Mouse (Mus musculus) C2C12 (cell line): ENCODE measurements around the gene Abca7. TPM values are rescaled to one million over a fixed set of nuclear protein-coding genes. Genes with fewer than 3 reads are reported as not detected.
"Not testable (repeated sequence)": the region's sequence is repeated elsewhere in the genome, so short reads cannot be mapped to it uniquely, and the experiment has no call there.

Source experiments
- H3K27me3 ChIP-seq: one replicate; pipeline ENCODE4 v1.6.1; 2011; ENCODE audit not compliant: control insufficient read depth, insufficient read depth, insufficient read length
- H3K36me3 ChIP-seq: one replicate; pipeline ENCODE4 v1.6.1; 2011; ENCODE audit not compliant: control insufficient read depth, insufficient read depth
- H3K4me3 ChIP-seq: one replicate; pipeline ENCODE4 v1.5.1; 2011; ENCODE audit warnings: mild to moderate bottlenecking, control low read depth; ENCODE audit not compliant: poor library complexity, insufficient read depth, severe bottlenecking
- H3K79me2 ChIP-seq: one replicate; pipeline ENCODE4 v1.6.1; 2011; ENCODE audit not compliant: control insufficient read depth, insufficient read depth
- H3K79me3 ChIP-seq: one replicate; pipeline ENCODE4 v1.6.1; 2011; ENCODE audit warnings: low read depth, control low read depth
- H3ac ChIP-seq: one replicate; pipeline ENCODE3; 2011; ENCODE audit warnings: low read depth; ENCODE audit not compliant: control insufficient read depth, insufficient read length
- CEBPB ChIP-seq: IDR thresholded peaks from one replicate; pipeline ENCODE4 v1.6.1; 2011; ENCODE audit warnings: low read depth, mild to moderate bottlenecking, control low read depth, moderate library complexity
- CTCF ChIP-seq: IDR thresholded peaks from one replicate; pipeline ENCODE4 v1.5.1; 2011; ENCODE audit not compliant: control insufficient read depth, insufficient read depth, insufficient read length
- FOSL1 ChIP-seq: IDR thresholded peaks from one replicate; pipeline ENCODE4 v1.8.0; 2011; ENCODE audit warnings: mild to moderate bottlenecking, low read length; ENCODE audit not compliant: poor library complexity, insufficient read depth, severe bottlenecking
- MAX ChIP-seq: IDR thresholded peaks from one replicate; pipeline ENCODE4 v1.6.1; 2011; ENCODE audit warnings: mild to moderate bottlenecking, control low read depth
- MYOD1 ChIP-seq: IDR thresholded peaks from one replicate; pipeline ENCODE4 v1.6.1; 2011; ENCODE audit warnings: low read depth; ENCODE audit not compliant: control insufficient read depth, insufficient read length
- MYOG ChIP-seq: IDR thresholded peaks from one replicate; pipeline ENCODE4 v1.6.1; 2011; ENCODE audit not compliant: control insufficient read depth, insufficient read length; ENCODE audit errors: extremely low read depth
- USF1 ChIP-seq: IDR thresholded peaks from one replicate; pipeline ENCODE4 v1.6.1; 2011; ENCODE audit warnings: low read depth, mild to moderate bottlenecking, control low read depth, moderate library complexity
- polyA plus RNA-seq: library from polyadenylated mRNA; unstranded; fragments of >200 nt; fragmentation: generic; extraction: Trizol; gene quantifications from one replicate; pipeline ENCODE4 v1.2.1, GENCODE M21; 2012; ENCODE audit warnings: missing spikeins

Gene Abca7
- polyA plus RNA-seq, 1 experiment = 10.7 TPM

DNA sequence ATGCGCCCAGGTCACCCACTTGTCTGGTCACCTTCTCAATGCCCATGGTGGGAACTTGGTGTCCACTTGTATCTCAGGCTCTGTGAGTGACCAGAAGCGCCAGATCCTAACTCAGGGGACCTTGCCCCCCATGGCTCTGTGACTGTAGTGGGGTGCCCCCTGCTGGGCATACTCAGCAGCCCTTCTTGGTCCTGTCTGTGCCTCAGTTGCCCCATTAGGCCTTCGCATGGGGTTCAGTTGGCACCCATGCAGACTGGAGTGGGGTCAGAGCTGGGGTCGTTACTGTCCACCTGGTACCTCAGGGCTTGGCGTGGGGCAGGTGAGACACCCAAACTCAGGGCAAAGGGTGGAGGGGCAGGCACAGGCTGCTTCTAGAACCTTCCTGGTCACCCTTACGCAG is 42.3 kb upstream of the Abca7 start:
- Histone ChIP-seq H3K27me3 (no peaks in the 10 kb centered on the region), H3ac (no peak overlapping the region), H3K79me2 (no peaks in the 10 kb centered on the region), H3K36me3 (no peaks in the 10 kb centered on the region), H3K4me3 (no peak overlapping the region), H3K79me3 (no peaks in the 10 kb centered on the region)
- TF ChIP-seq CTCF = peak; percentile 73
- no peak for TF ChIP-seq MYOD1

DNA sequence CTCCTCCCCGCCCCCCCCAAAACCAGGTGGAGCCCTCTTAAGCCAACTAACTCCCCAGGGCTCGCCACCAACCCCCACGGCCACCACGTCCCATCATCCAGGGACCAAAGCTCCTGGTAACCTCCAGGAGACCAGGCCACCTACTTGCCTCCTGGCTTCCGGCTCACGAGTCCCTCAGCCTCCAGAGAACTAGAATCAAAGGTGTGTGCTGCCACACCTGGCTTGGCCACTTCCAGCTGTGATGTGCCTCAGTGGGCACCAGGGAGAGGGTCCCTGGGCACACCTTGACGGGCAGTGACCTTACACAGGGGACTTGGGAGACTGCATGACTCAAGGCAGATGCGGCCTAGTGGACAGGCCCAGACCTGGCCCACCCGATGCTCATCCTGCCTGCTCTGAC is 40.6 kb upstream of the Abca7 start:
- Histone ChIP-seq H3K27me3 (no peaks in the 10 kb centered on the region), H3K79me2 (peaks cover 8% of the 10 kb centered on the region), H3K36me3 (no peaks in the 10 kb centered on the region), H3K4me3 (no peak overlapping the region), H3K79me3 (peaks cover 7% of the 10 kb centered on the region), H3ac (no peak overlapping the region)
- no peak for TF ChIP-seq CTCF
- TF ChIP-seq MYOG = no peak
- no peak for TF ChIP-seq MYOD1
- no peak for TF ChIP-seq USF1

DNA sequence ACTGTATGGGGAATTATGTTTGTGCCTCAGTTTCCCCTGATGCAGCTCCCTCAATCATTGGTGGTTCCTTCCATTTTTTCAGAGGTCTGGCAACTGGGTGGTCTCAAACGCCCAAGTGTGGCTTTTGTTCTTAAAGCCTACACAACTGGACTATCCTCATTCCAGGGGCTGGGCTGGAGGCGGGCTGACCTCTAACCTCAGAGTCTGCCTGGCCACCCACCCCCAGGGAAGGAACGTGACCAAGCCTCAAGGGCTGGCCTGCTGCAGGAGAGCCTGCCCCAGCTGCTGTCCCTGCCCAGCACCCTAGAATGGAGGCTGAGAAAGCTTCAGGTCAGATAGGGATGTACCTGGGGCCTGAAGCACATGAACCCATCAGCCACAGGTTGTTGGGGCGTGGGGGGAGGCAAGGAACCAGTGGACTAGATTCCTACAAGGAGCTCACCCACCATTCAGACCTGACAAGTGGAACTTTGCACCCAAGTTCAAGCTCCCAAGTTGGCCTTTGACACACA is 39.6 kb upstream of the Abca7 start:
- TF ChIP-seq CTCF = no peak
- TF ChIP-seq FOSL1 = no peak
- TF ChIP-seq MYOG = no peak
- TF ChIP-seq CEBPB = no peak
- TF ChIP-seq USF1 = no peak
- TF ChIP-seq MYOD1 = no peak
- TF ChIP-seq MAX = no peak
- Histone ChIP-seq H3K27me3 (no peaks in the 10 kb centered on the region), H3K4me3 (no peak overlapping the region), H3ac (no peak overlapping the region), H3K79me2 (peaks cover 18% of the 10 kb centered on the region), H3K79me3 (peaks cover 16% of the 10 kb centered on the region), H3K36me3 (peaks cover 7% of the 10 kb centered on the region)

DNA sequence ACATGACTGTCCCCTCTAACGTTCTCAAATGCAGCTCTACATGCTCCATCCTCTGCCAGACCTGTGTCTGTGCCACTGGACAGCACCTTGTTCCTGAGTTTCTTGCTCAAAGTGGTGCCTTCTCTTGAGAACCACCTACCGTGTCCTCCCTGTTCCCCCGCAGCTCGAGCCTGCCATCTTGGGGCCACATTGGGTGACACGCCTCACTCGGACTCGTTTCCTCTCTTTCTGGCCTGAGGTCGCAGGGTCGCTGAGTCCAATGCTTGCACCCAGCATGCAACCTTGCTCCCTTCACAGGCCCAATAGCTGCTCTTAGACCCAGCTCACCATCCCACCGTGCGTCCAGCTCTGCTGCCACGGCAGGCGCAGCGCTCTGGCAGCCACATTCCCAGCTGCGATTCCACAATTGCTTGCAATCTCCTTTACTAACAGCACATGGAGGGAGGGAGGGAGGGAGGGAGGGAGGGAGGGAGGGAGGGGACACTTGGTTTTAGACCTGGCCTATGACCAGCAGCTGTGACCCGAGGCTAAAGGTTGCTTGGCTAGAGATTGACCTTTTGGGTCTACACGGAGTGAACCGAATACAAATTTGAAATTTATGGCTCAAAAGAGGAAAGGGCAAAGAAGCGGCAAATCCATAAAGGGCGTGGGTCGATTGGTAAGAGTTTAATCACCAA is 38.0 kb upstream of the Abca7 start:
- TF ChIP-seq FOSL1 (no peak), CTCF (peak; percentile 97), MAX (no peak), CEBPB (no peak), MYOD1 (no peak)
- H3ac ChIP-seq = no peak overlapping the region
- H3K79me3 ChIP-seq = peaks cover 20% of the 10 kb centered on the region
- H3K36me3 ChIP-seq = peaks cover 22% of the 10 kb centered on the region
- no peak overlapping the region for H3K4me3 ChIP-seq
- peaks cover 32% of the 10 kb centered on the region for H3K79me2 ChIP-seq
- no peaks in the 10 kb centered on the region for H3K27me3 ChIP-seq

DNA sequence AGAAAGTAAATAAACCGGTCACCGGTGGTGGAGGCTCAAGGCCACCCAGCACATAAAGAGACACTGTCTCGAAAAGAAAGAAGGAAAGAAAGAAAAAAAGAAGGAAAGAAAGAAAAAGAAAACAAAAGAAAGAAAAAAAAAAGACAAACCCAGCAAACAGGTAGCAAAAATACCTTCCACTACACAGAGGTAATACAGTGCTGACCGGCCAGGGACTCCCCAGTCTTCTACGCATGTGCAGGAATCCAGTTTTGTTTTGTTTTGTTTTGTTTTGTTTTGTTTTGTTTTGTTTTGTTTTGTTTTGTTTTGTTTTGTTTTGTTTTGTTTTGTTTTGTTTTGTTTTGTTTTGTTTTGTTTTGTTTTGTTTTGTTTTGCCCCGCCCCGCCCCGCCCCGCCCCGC is 36.9 kb upstream of the Abca7 start:
- not testable (repeated sequence) for H3K4me3 ChIP-seq, H3ac ChIP-seq, H3K27me3 ChIP-seq
- H3K36me3 ChIP-seq = peaks cover 27% of the 10 kb centered on the region
- H3K79me3 ChIP-seq = peaks cover 20% of the 10 kb centered on the region
- peaks cover 32% of the 10 kb centered on the region for H3K79me2 ChIP-seq

DNA sequence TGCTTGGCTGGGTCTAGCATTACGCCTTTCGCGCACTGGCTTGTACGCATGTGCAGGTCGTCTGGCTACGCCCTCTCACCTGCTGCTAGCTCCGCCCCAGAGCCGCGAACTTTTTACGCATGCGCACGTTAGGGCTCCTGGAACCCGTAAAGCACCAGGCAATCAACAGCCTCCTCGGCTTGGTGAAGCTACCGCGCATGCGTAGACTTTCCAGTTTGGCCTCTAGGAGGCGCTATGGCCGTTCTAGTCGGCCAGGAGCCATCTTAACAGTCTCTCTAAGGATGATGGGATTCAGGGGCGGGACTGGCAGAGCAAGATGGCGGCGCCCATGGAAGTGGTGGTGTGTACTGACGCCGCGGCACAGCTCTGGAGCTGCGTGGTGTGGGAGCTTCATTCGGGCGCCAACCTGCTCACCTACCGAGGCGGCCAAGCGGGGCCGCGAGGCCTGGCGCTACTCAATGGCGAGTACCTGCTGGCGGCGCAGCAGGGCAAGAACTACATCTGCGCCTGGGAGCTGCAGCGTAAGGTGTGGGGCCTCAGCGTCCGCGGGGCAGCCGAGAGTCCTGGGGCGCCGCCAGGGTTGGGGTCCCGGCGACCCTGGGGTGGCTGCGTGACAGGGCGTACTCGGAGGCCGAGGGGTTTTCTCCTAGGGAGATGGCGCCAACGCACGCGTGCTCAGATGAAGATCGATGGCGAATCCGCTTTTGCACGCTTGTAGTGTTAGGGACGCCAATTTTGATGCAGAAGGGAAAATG is 36.3 kb upstream of the Abca7 start, which contains the start of gene Wdr18:
Wdr18 (plus strand) TSS at position 306 of the 755 bp plus-strand sequence.
- H3K79me3 ChIP-seq = peaks cover 20% of the 10 kb centered on the region
- TF ChIP-seq MYOD1 = peak; percentile 8
- TF ChIP-seq FOSL1 = no peak
- TF ChIP-seq MYOG = no peak
- TF ChIP-seq CTCF = peak; percentile 80
- peak; percentile 70 for TF ChIP-seq MAX
- no peak for TF ChIP-seq CEBPB
- TF ChIP-seq USF1 = no peak
- peaks cover 32% of the 10 kb centered on the region for H3K36me3 ChIP-seq
- H3K27me3 ChIP-seq = no peaks in the 10 kb centered on the region
- H3ac ChIP-seq = peak within 1 kb of the TSS; percentile 99
- H3K79me2 ChIP-seq = peaks cover 32% of the 10 kb centered on the region
- H3K4me3 ChIP-seq = peak within 1 kb of the TSS; percentile 98
